Mouse (Mus musculus) urinary bladder, postnatal 0 days (tissue): ENCODE measurements around the gene Dnajc12. TPM values are rescaled to one million over a fixed set of nuclear protein-coding genes. Genes with fewer than 3 reads are reported as not detected.

Source experiments
- polyA plus RNA-seq: library from polyadenylated mRNA; unstranded; fragments of >200 nt; fragmentation: Nextera tagmentation; extraction: Ambion mirVana; gene quantifications from 2 replicates; pipeline ENCODE4 v1.2.1, GENCODE M21; 2015

Dnajc12 gene
- 3.8 and 5.1 TPM in 2 replicates for polyA plus RNA-seq

DNA sequence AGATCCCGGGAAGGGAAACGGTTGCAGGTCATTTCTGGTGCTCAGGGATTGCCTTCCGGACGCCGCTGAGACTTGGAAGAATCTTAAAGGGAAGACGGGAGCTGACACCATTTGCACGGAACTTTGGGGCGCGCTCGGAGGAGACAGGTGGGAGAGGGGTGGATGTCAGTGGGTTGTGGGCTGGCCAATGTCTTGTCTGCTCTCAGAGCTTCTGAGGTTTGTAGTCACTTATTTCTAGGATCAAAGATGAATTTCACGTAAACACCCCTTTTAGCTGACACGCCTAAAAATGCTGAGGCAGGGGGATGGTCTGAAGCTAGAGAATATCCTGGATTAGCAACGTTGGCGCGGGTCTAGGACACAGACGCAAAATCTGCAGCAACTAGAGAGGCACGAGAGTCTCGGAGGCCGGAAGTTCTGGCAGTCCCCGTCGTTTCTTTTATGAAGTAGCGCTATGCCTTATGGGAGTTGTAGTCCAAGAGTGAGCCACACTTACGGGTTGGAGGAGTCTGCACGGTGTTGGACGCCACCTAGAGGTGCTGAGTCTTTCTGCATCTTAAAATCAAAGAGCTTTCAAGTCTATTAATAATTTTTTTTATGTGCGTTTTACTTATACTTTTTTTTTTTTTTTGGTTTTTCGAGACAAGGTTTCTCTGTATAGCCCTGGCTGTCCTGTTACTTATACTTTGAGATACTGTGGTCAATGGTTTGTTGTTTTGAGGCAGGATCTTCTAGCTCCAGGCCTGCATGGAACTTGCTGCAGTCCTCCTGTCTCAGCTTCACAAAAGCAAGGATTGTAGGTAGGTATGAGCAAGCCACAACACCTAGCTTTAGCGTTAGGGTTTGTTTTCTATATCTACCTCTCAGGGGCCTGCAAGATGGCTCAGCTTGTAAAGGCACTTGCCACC lies at the start of gene Dnajc12:
Gene Dnajc12, plus strand, starts transcription at position 72 of the 908 bp plus-strand sequence.

DNA sequence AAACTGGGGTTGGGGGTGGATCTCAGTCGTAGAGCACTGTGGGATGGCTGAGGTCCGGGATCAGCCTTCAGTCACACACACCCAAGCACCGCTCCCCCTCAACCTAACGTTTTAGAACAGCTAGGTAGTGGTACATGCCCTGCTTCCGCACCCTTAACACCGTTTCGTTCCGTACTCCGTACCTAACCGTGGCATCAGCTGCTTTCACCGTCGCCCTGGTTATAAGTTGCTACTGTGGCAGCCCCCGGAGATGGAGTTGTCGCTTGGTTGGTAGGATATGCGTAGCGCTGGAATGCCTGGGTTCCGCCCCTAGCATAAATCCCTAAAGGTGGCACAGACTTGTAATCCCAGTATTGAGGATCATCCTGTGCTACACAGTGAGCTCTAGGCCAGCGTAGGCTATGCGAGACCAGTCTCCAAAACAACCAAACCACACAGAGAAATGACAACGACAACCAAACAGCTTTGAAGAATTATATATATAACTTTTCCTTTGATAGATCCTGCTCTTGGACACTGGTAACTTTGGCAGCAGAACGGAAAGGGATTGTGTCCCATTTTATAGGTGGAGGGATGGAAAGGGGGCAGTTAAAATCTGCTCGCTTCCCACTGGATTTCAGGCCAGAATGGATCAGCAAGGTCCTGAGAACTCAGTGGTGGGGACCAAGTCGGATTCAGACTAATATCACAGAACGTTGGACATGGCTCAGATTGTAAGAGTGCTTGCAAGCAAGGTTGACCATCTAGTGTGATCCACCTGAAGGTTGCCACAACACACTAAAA lies 554 bp upstream of the Dnajc12 start, which contains the start of gene Sirt1:
Gene Sirt1, minus strand, starts transcription at position 207 of the 783 bp plus-strand sequence.

DNA sequence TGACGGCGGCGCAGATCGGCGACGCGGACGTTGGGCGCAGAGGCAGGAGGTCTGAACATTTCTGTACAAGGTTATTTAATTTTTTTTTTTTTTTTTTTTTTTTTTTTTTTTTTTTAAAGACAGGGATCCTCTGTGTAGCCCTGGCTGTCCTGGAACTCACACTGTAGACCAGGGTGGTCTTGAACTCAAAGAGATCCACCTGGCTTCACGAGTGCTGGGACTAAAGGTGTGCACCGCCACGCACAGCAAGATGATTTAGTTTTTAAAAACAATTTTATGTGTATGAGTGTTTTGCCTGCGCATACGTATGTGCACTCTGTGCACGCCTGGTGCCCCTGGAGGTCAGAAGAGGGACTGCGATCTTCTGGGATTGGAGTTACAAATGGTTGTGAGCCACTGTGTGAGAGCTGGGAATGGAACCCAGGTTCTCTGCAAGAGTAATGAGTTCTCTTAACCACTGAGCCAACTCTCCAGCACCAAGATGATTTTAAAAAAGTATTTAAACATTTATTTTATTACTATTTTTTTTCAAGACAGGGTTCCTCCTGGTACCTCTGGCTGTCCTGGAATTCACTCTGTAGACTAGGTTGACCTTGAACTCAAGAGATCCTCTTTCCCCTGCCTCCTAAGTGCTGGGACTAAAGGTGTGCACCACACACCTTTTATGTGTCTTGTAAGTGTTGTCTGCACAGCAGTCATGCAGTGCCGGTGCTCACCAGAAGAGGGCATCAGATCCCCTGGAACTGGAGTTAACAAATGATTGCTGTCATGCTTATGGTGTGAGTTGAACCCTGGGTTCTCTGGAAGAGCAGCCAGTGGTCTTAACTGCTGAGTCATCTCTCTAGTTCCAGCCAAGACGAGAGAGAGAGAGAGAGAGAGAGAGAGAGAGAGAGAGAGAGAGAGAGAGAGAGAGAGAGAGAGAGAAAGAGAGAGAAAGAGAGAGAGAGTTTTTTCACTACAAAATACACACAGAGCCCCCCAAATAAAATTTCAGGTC lies 39.8 kb downstream of the Dnajc12 start, which contains the start of gene Gm7075:
Gene Gm7075, minus strand, starts transcription at position 51 of the 997 bp plus-strand sequence.

DNA sequence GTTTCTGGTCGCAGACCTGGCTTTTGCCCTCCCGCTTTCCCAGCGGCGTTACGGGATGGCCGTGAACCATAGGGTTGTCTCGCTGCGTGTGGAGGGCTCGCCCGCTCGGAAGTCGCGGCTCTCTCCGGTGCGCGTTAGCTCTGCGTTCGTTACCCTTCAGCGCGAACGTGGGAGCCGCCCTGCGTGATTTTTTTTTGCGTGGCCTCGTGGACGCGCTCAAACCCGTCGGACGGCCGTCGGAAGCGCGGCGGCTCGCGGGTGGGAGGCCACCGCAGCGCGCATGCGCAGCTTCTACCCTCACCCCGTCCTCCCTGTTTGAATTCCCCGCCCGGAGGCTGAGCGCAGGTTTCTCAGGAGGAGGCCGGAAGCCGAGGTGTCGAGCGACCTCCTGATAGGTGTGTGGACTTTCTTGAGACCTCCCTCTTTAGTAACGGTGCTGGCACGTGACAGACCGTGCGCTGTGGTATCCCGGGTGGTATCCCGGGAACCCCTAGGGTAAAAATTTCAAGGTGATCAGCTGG lies 47.6 kb downstream of the Dnajc12 start, which contains the start of gene Ctnna3:
Gene Ctnna3, plus strand, starts transcription at position 314 of the 521 bp plus-strand sequence.

Other genes starting within 250 kb of the Dnajc12 start
- gene Mypn, start 178.5 kb upstream of the Dnajc12 start, polyA plus RNA-seq: 0.75 and 1.0 TPM in 2 replicates
- gene Herc4, start 138.6 kb upstream of the Dnajc12 start, polyA plus RNA-seq: 42.0 and 47.9 TPM in 2 replicates
- 2.2 and 2.9 TPM in 2 replicates for gene Sirt1, start 739 bp upstream of the Dnajc12 start, polyA plus RNA-seq
- not detected in 2 replicates for gene Gm7075, start 39.3 kb downstream of the Dnajc12 start, polyA plus RNA-seq
- gene Ctnna3, start 47.7 kb downstream of the Dnajc12 start, polyA plus RNA-seq: 0.18 and 0.33 TPM in 2 replicates